Mouse (Mus musculus) heart, adult 9 months (tissue): Measurements from ENCODE around the gene Gm1673.
"Not testable (repeated sequence)": the region's sequence is repeated elsewhere in the genome, so short reads cannot be mapped to it uniquely, and the experiment has no call there.

ENCODE experiments used
- DNase-seq, 2 experiments: peaks; one replicate each; pipeline ENCODE4 v3.0.0; 2022; ENCODE audit warnings: low spot score in 2 of 2

Gm1673 gene

GRCm38 (mm10) chr5:33983309-33984121 is at the start of gene Gm1673:
Gm1673 (plus strand) TSS chr5:33983433.
- peak; percentile 71 to 78 for DNase-seq

GRCm38 (mm10) chr5:33934081-33934480 is 49.2 kb upstream of the Gm1673 start:
- DNase-seq: no peak

- DNase-seq: no peak
Measured at GRCm38 (mm10) chr5:33934877-33935276, 48.4 kb upstream of the Gm1673 start.

GRCm38 (mm10) chr5:33935700-33936111 is 47.5 kb upstream of the Gm1673 start:
- DNase-seq: no peak

- peak; percentile 98 to 99 for DNase-seq
Measured at GRCm38 (mm10) chr5:33936120-33936707, 47.0 kb upstream of the Gm1673 start, which contains the start of gene Nelfa. Nelfa (minus strand) TSS chr5:33936413.

GRCm38 (mm10) chr5:33937230-33937629 is 46.0 kb upstream of the Gm1673 start:
- DNase-seq: no peak

- peak; percentile 64 to 71 for DNase-seq
Measured at GRCm38 (mm10) chr5:33938448-33938847, 44.8 kb upstream of the Gm1673 start.

- not testable (repeated sequence) for DNase-seq
Measured at GRCm38 (mm10) chr5:33947035-33947434, 36.2 kb upstream of the Gm1673 start.

- DNase-seq: no peak
Measured at GRCm38 (mm10) chr5:33948314-33948713, 34.9 kb upstream of the Gm1673 start.

- no peak for DNase-seq
Measured at GRCm38 (mm10) chr5:33953471-33954185, 29.6 kb upstream of the Gm1673 start.

- peak; percentile 32 to 58 for DNase-seq
Measured at GRCm38 (mm10) chr5:33954354-33954753, 28.9 kb upstream of the Gm1673 start.

GRCm38 (mm10) chr5:33955868-33956267 is 27.4 kb upstream of the Gm1673 start:
- DNase-seq: no peak

- peak in 1 of 2 experiments; percentile 24 for DNase-seq
Measured at GRCm38 (mm10) chr5:33959382-33959781, 23.9 kb upstream of the Gm1673 start.

GRCm38 (mm10) chr5:33974736-33975135 is 8.5 kb upstream of the Gm1673 start:
- DNase-seq: no peak

GRCm38 (mm10) chr5:33976267-33976666 is 7.0 kb upstream of the Gm1673 start:
- DNase-seq: no peak

GRCm38 (mm10) chr5:33982731-33983259 is 438 bp upstream of the Gm1673 start:
- DNase-seq: no peak

- no peak for DNase-seq
Measured at GRCm38 (mm10) chr5:33994671-33995625, 11.7 kb downstream of the Gm1673 start.

- peak in 1 of 2 experiments; percentile 33 for DNase-seq
Measured at GRCm38 (mm10) chr5:33995843-33996693, 12.8 kb downstream of the Gm1673 start, which contains the start of gene Nat8l. Nat8l (plus strand) TSS chr5:33995984.

GRCm38 (mm10) chr5:33996694-33997045 is 13.4 kb downstream of the Gm1673 start:
- no peak for DNase-seq
